Mouse (Mus musculus): Measurements from ENCODE around the gene Tmem168.

GRCm38 (mm10) chr6:13607621-13608493, at the start of gene Tmem168:
- TF ChIP-seq POLR2A (IDR thresholded peaks at IDR 0.05; ENCODE audit: borderline replicate concordance, control insufficient read depth, low read depth, low read length) (peak; percentile 88; the same call in 1 of the 2 replicates), CTCF (IDR thresholded peaks at IDR 0.05; ENCODE audit: control insufficient read depth, insufficient read depth, low read length) (no peak)

Measured in bone marrow, adult 2 months (tissue).